Mouse (Mus musculus): ENCODE data around the gene Il24. TPM values are rescaled to one million over a fixed set of nuclear protein-coding genes. Genes with fewer than 3 reads are reported as not detected.

The Il24 gene
- total RNA-seq (2021), result not detected

DNA sequence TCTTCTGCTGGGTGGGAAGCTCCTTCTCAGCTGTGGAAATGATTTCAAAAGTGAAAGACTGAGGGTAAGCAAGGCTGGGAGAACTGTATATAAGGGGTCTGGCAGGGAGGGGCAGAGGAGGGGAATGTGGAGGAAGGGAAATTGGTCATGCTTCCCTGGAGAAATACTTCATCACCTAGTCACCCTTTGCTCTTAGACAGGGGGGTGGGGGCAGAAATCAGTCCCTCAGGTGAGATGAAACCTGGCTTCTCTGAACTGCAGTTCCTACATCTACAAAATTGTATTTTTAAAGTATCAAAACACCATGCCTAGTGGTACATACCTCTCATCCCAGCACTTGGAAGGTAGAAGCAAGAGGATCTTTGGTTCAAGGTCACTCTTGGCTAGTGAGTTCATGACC lies at the start of gene Il24:
Gene Il24, minus strand, starts transcription at position 101 of the 400 bp plus-strand sequence.
- no peak for DNase-seq
- intact Hi-C loops (cut with DNase I), result no loop called here

- intact Hi-C loops (cut with DNase I), result no loop called here
Observed at GRCm38 (mm10) chr1:130936351-130936750, 49.1 kb upstream of the Il24 start.

DNA sequence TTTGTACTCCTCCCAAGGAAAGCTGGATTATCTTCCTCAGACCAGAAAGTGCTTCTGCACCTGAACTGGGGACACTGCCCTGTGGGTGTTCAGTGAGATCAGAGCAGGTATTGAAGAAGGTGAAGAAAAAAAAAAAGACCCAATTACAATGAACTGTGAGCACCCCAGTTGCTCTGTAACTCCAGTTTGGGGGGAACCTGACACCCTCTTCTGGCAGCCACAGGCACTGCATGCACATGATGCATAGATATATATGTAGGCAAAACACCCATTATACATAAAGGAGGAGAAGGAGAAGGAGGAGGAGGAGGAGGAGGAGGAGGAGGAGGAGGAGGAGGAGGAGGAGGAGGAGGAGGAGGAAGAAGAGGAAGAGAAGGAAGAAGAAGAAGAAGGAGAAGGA lies 39.2 kb upstream of the Il24 start:
- intact Hi-C loops (cut with DNase I), result no loop called here
- no peak for DNase-seq

More at GRCm38 (mm10) chr1:130936351-130936750, 49.1 kb upstream of the Il24 start:
- no peak for DNase-seq

DNA sequence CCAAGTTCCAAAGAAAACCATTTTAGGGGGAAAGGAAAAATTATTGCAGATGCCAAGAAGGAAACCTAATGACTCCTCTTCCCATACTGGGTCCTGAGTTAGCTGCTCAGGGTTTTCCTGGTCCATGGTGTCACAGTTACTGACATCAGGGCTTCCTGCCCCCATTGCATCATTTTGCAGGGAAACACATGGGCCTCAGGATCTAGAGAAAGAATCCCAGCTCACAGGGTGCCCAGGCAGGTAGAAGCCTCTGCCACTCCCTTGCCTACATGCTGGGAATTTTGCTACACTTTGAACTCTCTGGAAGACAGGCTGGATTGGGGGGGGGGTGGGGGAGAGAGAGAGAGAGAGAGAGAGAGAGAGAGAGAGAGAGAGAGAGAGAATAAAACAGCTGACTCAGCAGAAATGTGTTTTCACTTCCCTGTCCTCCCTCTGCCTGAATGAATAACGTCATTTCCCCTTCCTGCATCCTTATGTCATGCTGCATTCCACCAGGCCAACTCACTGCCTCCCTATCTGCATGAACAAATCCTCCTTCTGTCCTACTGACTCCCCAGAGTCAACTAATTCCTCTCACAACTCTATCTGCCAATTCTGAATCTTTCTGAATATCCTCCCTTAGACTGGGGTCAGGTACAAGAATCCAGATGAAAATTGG lies 31.2 kb upstream of the Il24 start:
- no peak for DNase-seq
- intact Hi-C loops (cut with DNase I), result no loop called here

DNA sequence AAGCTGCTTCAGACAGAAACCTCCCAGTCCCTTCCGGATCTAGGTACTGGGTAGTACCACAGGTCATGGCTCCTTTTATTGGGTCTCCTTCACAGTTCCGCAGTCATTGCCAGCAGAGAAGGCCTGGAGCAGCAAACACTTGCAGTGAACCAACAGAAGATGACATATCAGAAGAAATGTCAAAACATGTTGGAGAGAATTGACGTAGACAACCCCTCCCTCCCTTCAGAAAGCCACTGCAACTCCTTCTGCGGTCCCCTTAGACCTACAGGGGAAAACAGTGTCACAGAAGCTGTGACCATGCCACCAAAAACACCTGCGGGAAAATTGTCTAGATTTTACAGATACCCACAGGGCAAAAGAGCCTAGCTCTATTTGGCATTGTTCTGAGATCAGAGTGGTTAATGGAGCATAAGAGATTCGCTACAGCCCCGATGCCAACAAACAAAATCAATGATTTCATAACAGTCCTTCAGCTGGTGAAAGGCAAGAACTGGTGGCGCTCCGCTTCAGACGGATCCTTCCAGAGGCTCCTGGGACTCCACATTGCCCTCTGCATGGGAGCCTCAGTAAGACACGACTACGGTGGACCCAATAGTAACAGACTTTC lies 24.3 kb upstream of the Il24 start, which contains the start of gene Il20:
Gene Il20, minus strand, starts transcription at position 51 of the 610 bp plus-strand sequence.
- intact Hi-C loops (cut with DNase I), result no loop called here
- DNase-seq, result no peak

GRCm38 (mm10) chr1:130902505-130902904 lies 15.3 kb upstream of the Il24 start:
- intact Hi-C loops (cut with DNase I), result no loop called here

GRCm38 (mm10) chr1:130894468-130894867 lies 7.2 kb upstream of the Il24 start:
- intact Hi-C loops (cut with DNase I), result no loop called here
- DNase-seq, result no peak

More at GRCm38 (mm10) chr1:130902505-130902904, 15.3 kb upstream of the Il24 start:
- DNase-seq, result no peak

GRCm38 (mm10) chr1:130893329-130894040 lies 6.2 kb upstream of the Il24 start:
- intact Hi-C loops (cut with DNase I), result no loop called here
- no peak for DNase-seq

DNA sequence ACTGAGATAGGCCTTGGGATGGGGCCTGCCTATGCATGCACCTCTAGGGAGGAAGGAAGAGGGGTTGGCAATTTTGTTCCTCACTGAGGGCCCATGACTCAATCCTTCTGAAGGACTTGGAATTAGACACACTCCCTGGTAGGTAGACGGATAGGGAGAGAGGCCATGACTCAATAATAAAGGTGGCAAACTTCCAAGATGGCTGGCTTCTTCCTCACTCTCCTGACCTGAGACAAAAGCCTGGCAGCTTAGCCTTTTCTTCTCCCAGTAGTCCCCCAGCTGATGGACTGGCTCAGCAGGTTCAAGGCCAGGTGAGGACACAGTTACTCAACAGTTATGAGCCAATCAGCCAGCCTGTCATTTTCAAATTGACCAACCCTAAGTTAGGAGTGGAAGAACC lies 5.2 kb upstream of the Il24 start:
- intact Hi-C loops (cut with DNase I), result no loop called here
- no peak for DNase-seq

- intact Hi-C loops (cut with DNase I), result no loop called here
Observed at GRCm38 (mm10) chr1:130883146-130883545, 4.1 kb downstream of the Il24 start.

GRCm38 (mm10) chr1:130879927-130880326 lies 7.3 kb downstream of the Il24 start:
- no peak for DNase-seq
- intact Hi-C loops (cut with DNase I), result loop anchor here (5.0 kb wide), 2 partner anchors 272 to 377 kb away; partner anchors contain the start of gene Eif2d

More at GRCm38 (mm10) chr1:130883146-130883545, 4.1 kb downstream of the Il24 start:
- DNase-seq, result no peak

GRCm38 (mm10) chr1:130877889-130878614 lies 9.2 kb downstream of the Il24 start:
- intact Hi-C loops (cut with DNase I), result loop anchor here (1.0 to 5.0 kb wide), 4 partner anchors 101 to 379 kb away; partner anchors contain the start of gene Eif2d
- DNase-seq, result peak in 1 of 2 experiments; percentile 6

DNA sequence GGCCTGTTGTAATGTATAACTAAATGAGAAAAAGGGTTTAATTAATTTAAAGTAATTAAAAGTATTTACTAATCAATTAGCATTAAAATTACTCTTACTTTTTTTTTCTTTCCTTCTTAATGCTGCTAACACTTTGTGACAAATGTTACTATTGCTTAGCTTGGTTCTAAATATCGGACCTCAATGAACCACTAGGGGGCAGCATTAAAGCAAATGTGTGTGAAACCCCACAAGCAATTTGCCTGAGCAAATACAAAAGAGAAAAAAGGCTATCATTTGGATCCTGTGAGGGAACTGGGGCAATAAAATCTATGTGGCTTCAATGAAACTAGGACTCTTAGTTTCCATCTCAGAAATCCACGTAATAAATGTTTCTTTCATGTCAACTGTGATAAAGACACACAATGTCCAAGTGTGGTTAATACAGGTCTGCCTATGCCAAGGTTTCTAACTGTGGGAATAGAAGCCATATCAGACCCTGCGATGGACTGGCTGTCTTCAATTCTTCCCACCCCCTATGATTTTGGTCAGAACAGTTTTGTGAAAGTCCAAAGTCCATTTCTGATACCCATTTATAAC lies 10.2 kb downstream of the Il24 start:
- intact Hi-C loops (cut with DNase I), result loop anchor here (1.0 to 5.0 kb wide), 4 partner anchors 102 to 380 kb away; partner anchors contain the start of gene Eif2d
- peak; percentile 16 to 31 for DNase-seq

GRCm38 (mm10) chr1:130875910-130876309 lies 11.3 kb downstream of the Il24 start:
- DNase-seq, result no peak
- intact Hi-C loops (cut with DNase I), result loop anchor here (5.0 kb wide), 2 partner anchors 276 to 381 kb away; partner anchors contain the start of gene Eif2d

DNA sequence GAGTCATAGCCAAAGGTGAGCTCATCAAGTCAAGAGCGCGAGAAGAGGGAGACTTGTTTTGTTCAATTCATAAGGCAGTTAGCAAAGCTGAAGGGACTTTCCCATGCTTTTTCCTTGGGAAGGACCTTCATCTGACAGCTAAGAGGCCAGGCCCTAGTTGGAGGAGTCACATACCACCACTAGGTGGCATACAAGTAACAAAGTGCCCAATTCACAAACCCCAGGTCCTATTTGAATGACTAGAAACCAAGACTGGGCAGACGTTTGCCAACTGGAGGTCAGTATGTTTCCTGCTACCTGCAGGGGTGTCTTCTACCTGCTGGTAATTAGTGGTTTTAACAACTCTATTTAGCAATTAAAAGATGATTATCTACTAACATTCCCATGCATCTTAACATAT lies 12.1 kb downstream of the Il24 start:
- DNase-seq, result peak; percentile 27 to 31
- intact Hi-C loops (cut with DNase I), result loop anchor here (5.0 kb wide), 2 partner anchors 277 to 382 kb away; partner anchors contain the start of gene Eif2d

DNA sequence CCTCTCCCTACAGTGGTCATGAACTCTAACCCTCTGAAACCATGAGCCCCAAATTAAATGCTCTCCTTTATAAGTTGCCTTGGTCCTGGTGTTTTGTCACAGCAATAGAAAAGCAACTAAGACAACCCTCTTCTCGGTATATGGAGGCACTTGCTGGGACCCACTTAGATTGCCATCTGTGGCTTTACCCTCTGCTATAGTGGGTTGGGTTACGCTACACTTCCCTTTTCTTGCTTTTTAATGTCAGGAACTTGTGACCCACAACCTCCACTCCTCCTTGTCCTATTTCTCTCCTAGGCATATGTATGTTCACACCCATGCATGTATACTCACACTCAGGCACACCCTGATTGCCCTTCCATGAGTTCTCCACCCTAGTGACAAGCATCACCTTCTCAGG lies 14.3 kb downstream of the Il24 start:
- intact Hi-C loops (cut with DNase I), result loop anchor here (5.0 kb wide), 1 partner anchor 326 kb away; no protein-coding TSS in a partner anchor
- no peak for DNase-seq

DNA sequence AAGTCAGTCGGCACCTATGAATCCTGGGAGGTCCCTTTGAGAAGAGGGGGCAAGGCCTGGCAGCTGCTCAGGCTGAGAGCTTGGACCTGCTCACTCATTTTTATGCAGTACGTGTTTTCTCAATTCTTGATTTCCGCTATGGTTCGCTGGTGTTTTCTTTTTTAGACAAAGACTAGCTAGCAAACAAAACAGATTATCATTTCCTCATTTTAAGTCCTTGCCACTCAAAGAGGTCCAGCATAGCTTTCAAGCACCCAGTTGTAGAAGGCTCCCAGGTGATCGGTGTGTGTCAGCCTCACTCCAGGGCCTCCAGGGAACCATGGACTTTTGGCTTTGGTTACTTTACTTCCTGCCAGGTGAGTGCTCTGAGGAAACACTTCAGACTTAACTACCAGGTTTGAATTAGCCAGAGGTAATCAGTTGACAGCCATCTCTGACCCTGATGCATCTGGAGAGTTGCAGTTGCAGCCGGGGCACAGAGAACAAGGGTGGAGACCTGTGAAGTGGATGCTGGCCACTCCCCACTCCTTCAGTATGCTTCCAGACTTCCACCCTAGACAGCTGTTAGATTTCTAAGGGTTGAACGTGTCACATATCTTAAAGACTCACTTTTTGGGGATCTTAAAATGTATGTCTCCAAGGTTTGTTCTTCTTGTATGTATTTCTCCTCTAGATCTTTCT lies 21.6 kb downstream of the Il24 start, which contains the start of gene Fcmr:
Gene Fcmr, plus strand, starts transcription at position 129 of the 681 bp plus-strand sequence.
- intact Hi-C loops (cut with DNase I), result no loop called here

GRCm38 (mm10) chr1:130864741-130865140 lies 22.5 kb downstream of the Il24 start:
- no peak for DNase-seq
- intact Hi-C loops (cut with DNase I), result no loop called here

More for the DNA sequence above, 21.6 kb downstream of the Il24 start, which contains the start of gene Fcmr:
- no peak for DNase-seq

- no peak for DNase-seq
- intact Hi-C loops (cut with DNase I), result no loop called here
Observed at GRCm38 (mm10) chr1:130864238-130864637, 23.0 kb downstream of the Il24 start.

Data from heart, postnatal 36 days (tissue).